Mouse (Mus musculus) ZHBTc4 (cell line): ENCODE data around the gene Hhat.
A peak's percentile ranks its signal among the peaks of the same experiment; 100 is the strongest.

ENCODE experiments used
- DNase-seq: peaks from one replicate; pipeline ENCODE4 v3.0.0-alpha.2; 2011; ENCODE audit warnings: low read depth, low spot score

Gene Hhat

GRCm38 (mm10) chr1:192651981-192652605, 118.9 kb downstream of the Hhat start:
- no peak for DNase-seq

DNA sequence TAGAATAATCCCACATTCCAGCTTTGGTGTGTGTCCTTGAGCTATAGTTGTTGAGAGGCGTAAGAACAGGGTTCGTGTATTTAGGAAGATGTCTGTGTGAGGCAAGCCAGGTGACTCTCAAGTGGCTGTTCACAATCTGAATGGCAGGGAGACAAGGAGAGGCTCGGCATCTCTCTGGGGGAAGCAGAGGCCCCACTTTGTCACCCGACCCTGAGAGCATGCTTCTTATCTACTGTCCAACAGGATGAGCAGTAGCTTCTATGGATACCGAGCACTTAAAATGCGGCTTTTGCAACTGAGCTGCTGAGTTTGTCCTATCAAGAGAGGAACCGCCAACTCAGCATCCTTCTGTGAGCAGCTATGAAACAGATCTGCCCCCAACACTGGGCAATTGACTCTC, 120.4 kb downstream of the Hhat start:
- DNase-seq, result no peak

- no peak for DNase-seq
Measured at GRCm38 (mm10) chr1:192650023-192650422, 121.0 kb downstream of the Hhat start.

GRCm38 (mm10) chr1:192649233-192649632, 121.8 kb downstream of the Hhat start:
- DNase-seq, result no peak

GRCm38 (mm10) chr1:192647361-192647760, 123.7 kb downstream of the Hhat start:
- DNase-seq, result no peak

DNA sequence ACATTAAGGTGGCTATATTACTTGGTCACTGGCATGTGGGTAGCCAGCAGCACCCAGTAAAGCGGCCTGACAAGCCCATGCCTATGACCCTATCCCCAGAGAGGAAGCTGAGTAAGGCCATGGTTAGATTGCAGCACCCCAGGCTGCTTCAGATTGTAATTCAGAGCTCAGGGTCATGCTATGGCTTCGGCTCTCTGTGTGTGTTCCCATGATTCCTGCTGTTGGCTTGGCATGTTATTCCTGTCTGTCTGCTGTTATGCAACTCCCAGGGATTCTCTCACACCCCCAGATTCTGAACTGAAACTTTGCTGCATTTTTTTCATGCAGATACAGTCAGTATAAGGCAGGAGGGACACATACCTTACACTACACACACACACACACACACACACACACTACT, 128.9 kb downstream of the Hhat start:
- no peak for DNase-seq

GRCm38 (mm10) chr1:192639175-192639574, 131.8 kb downstream of the Hhat start:
- no peak for DNase-seq

GRCm38 (mm10) chr1:192621843-192622242, 149.2 kb downstream of the Hhat start:
- DNase-seq, result no peak

GRCm38 (mm10) chr1:192613271-192613670, 157.8 kb downstream of the Hhat start:
- DNase-seq, result no peak

- no peak for DNase-seq
Measured at GRCm38 (mm10) chr1:192611996-192612739, 158.9 kb downstream of the Hhat start.

GRCm38 (mm10) chr1:192606876-192607275, 164.1 kb downstream of the Hhat start:
- DNase-seq, result no peak

DNA sequence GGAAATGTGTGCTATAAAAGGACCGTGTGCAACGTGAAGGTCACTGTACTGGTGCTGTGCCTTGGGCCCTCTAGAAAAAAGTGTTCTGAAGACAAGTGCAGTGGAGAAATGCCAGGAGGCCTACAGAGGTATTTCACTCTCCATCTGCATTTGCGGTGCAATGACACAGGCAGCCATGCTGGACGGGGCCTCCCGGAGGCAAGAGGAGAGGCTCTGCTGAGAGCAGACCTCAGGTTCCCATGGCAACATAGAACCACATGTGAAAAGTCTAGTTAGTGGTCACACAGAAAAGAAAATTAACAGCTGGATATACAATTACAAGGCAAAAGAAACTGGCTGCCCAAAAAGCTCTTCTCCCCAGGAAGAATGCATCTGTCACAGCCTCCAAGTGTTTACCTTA, 166.6 kb downstream of the Hhat start:
- no peak for DNase-seq

DNA sequence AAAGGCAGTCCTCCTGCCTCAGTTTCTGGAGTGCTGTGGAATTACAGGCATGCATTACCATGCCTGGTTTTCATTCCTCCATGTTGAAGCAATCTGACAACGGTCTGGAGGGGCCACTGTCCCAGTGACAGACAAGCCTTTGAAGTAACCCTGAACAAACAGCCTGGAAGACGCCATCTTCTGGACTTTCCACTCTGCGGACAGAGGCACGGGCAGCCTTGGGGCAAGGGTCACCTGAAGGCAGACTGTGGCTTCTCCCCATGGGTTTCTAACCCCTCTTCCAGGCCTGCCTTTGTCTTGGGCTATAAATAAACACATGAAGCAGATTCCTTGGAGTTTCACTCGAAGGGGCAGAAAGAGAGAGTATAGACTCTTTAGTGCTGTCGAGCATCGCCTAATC, 167.5 kb downstream of the Hhat start:
- no peak for DNase-seq

- DNase-seq, result no peak
Measured at GRCm38 (mm10) chr1:192601206-192601605, 169.8 kb downstream of the Hhat start.

- no peak for DNase-seq
Measured at GRCm38 (mm10) chr1:192599746-192600145, 171.3 kb downstream of the Hhat start.

GRCm38 (mm10) chr1:192598380-192598779, 172.6 kb downstream of the Hhat start:
- DNase-seq, result peak; percentile 82

DNA sequence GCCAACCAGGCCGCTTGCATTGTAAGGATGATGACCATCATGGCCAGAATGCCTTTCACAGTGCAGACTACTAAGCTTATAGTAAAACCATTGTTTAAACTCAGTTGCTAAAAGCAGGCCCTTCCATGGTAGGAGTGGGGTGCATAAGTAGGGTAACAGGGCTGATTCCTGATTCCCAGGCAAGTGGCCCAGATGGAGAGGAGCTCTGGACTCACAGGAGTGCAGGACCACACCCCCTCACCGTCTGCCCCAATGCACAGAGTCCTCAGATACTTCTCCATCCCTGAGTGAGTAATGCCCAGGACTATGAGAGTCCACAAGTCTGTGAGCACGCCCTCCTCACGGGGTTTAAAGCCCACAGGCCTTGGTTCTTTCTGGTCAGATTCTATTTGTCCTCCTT, 175.6 kb downstream of the Hhat start:
- no peak for DNase-seq

- peak; percentile 13 for DNase-seq
Measured at GRCm38 (mm10) chr1:192593492-192593891, 177.5 kb downstream of the Hhat start.

- no peak for DNase-seq
Measured at GRCm38 (mm10) chr1:192587451-192587850, 183.6 kb downstream of the Hhat start.

DNA sequence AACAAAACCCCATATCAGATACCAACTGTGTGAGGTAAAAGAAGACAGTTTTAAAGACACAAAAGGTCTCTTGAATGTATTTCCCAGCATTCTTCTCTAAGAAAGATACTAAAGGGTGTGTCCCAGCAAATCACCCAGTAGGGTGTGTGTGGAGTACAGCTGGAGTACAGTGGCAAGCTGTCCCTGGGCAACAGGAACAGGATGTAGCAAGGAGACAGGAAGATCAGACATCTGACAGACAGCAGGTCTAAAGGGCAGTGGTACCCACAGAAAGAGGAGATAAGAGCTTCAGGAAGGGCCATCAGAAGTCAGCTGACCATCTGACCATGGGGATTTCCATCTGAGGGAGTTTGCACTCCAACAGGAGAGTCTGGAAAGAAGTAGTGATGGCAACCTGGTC, 185.7 kb downstream of the Hhat start:
- DNase-seq, result peak; percentile 9

- DNase-seq, result no peak
Measured at GRCm38 (mm10) chr1:192582921-192583320, 188.1 kb downstream of the Hhat start.

- DNase-seq, result no peak
Measured at GRCm38 (mm10) chr1:192564691-192565090, 206.3 kb downstream of the Hhat start.

GRCm38 (mm10) chr1:192559341-192559740, 211.7 kb downstream of the Hhat start:
- DNase-seq, result no peak
